10 mouse cellular contexts compared by ENCODE assay signal in the genomic region with DNA sequence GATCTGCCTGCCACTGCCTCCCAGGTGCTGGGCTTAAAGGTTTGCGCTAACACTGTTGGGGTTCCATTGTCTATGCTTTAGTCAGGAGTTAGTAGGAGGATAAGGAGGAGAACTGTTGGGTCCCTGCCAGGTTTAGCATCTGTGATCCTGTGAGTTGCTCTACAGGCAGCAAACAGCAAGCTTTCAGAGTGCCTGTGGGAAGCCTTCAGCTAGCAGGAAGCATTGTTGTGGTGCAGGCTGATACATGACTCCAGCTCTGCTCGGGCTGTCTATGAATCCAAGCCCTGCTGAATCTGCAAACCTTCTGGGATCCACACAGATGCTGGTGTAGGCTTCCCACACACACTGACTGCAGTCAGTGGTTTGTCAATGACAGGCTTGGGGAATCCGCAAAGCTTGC. TPM values are rescaled to one million over a fixed set of nuclear protein-coding genes. Genes with fewer than 3 reads are reported as not detected.
DNase-seq lines count a peak whose midpoint lies in the region; ATAC-seq and TF ChIP-seq lines count a peak whose summit lies in the region.
"Had no signal": no experiment of that assay in that cellular context is flagged by ENCODE, and none has a peak within 500 bp of the region (broad histone marks: within the 10 kb centered on the region; RNA-seq: fewer than 3 reads in every experiment).

No protein-coding gene starts in this region.

- peak overlapping the region; percentile 56 for H3K4me3 ChIP-seq in megakaryocyte, embryonic 14.5 days (replicated peaks)
- no peak overlapping the region for H3K4me3 ChIP-seq in thymus, adult 2 months (ENCODE audit: control insufficient read depth, insufficient read depth, low read length)

- TF ChIP-seq CTCF in thymus, adult 2 months (IDR thresholded peaks at IDR 0.05; ENCODE audit: borderline replicate concordance, control insufficient read depth, extremely low read depth, insufficient read depth, low read length, poor library complexity), result no peak

- H3K36me3 ChIP-seq in megakaryocyte, embryonic 14.5 days (replicated peaks; ENCODE audit: low read length), result no peaks in the 10 kb centered on the region
- H3K36me3 ChIP-seq in thymus, adult 2 months (ENCODE audit: control insufficient read depth, insufficient read depth, low read length), result no peaks in the 10 kb centered on the region

- WGBS in thymus, adult 2 months, result 76% methylated on average over 3 of the region's 3 CpGs

- H3K27ac ChIP-seq in thymus, adult 2 months (ENCODE audit: control insufficient read depth, insufficient read depth, low read length), result no peak overlapping the region

- ATAC-seq in megakaryocyte, adult 5-6 weeks (ENCODE audit: poor library complexity, severe bottlenecking), result no peak
- ATAC-seq: Patski had no signal

- TF ChIP-seq POLR2A in thymus, adult 2 months (IDR thresholded peaks at IDR 0.05; ENCODE audit: control insufficient read depth, extremely low read depth, insufficient read depth, low read length, poor library complexity), result no peak

- H3K27me3 ChIP-seq in megakaryocyte, embryonic 14.5 days (replicated peaks), result no peaks in the 10 kb centered on the region
- no peaks in the 10 kb centered on the region for H3K27me3 ChIP-seq in thymus, adult 2 months (ENCODE audit: control insufficient read depth, insufficient read depth, low read length)
- H3K27me3 ChIP-seq: Patski had no signal

- peak; percentile 45 for DNase-seq in cerebellum, postnatal 36 days
- DNase-seq in layer of hippocampus, adult 9-11 months, result peak; percentile 92
- peak; percentile 64 to 71 for DNase-seq in right cerebral cortex, postnatal 10 days (ENCODE audit: low spot score in 2 of 2)
- DNase-seq in thymus, postnatal 25 days, result no peak
- no peak for DNase-seq in thymus, adult 2 months
- DNase-seq in heart, adult 9 months (ENCODE audit: low spot score in 2 of 2), result no peak
- DNase-seq: heart, adult 11 months had no signal

- H3K4me1 ChIP-seq in megakaryocyte, embryonic 14.5 days, result peaks cover 47% of the 10 kb centered on the region
- peaks cover 9% of the 10 kb centered on the region for H3K4me1 ChIP-seq in thymus, adult 2 months (replicated peaks; ENCODE audit: control insufficient read depth, insufficient read depth, low read length)

- no peaks in the 10 kb centered on the region for H3K9me3 ChIP-seq in megakaryocyte, embryonic 14.5 days

RNA-seq across cellular contexts. Expression of a gene that starts 6.6 kb away (rescaled TPM):
- 0.57 TPM in 1 of 2 replicates, not detected in the other for polyA plus RNA-seq in megakaryocyte, embryonic 14.5 days (2012; ENCODE audit: insufficient read depth, low replicate concordance)
- total RNA-seq in megakaryocyte, adult 5-6 weeks (2015), result 7.7 and 8.8 TPM in 2 replicates
- 7.3 TPM in 2 replicates for total RNA-seq in megakaryocyte, adult 5-6 weeks (2017)
- 51.2 and 65.7 TPM in 2 replicates for polyA plus RNA-seq in thymus, adult 2 months (2012; rRNA removed)

RNA-seq across cellular contexts. Expression of a gene that starts 12.3 kb away (rescaled TPM):
- polyA plus RNA-seq in megakaryocyte, embryonic 14.5 days (2012; ENCODE audit: insufficient read depth, low replicate concordance), result 0.47 TPM in 1 of 2 replicates, not detected in the other
- total RNA-seq in megakaryocyte, adult 5-6 weeks (2015), result not detected in 2 replicates
- total RNA-seq in megakaryocyte, adult 5-6 weeks (2017), result 0.29 TPM in 1 of 2 replicates, not detected in the other
- 5.6 and 14.9 TPM in 2 replicates for polyA plus RNA-seq in thymus, adult 2 months (2012; rRNA removed)

RNA-seq across cellular contexts. Expression of a gene that starts 21.4 kb away (rescaled TPM):
- 19.6 and 28.6 TPM in 2 replicates for polyA plus RNA-seq in megakaryocyte, embryonic 14.5 days (2012; ENCODE audit: insufficient read depth, low replicate concordance)
- 24.7 and 27.2 TPM in 2 replicates for total RNA-seq in megakaryocyte, adult 5-6 weeks (2015)
- 26.9 and 27.1 TPM in 2 replicates for total RNA-seq in megakaryocyte, adult 5-6 weeks (2017)
- 77.6 and 93.9 TPM in 2 replicates for polyA plus RNA-seq in thymus, adult 2 months (2012; rRNA removed)

RNA-seq across cellular contexts. Expression of a gene that starts 40.7 kb away (rescaled TPM):
- 5.2 and 6.5 TPM in 2 replicates for polyA plus RNA-seq in megakaryocyte, embryonic 14.5 days (2012; ENCODE audit: insufficient read depth, low replicate concordance)
- total RNA-seq in megakaryocyte, adult 5-6 weeks (2015), result 7.1 and 8.4 TPM in 2 replicates
- total RNA-seq in megakaryocyte, adult 5-6 weeks (2017), result 8.0 and 9.0 TPM in 2 replicates
- polyA plus RNA-seq in thymus, adult 2 months (2012; rRNA removed), result 31.1 TPM in 2 replicates

RNA-seq across cellular contexts. Expression of a gene that starts 40.8 kb away (rescaled TPM):
- 7.4 TPM in 1 of 2 replicates, not detected in the other for polyA plus RNA-seq in megakaryocyte, embryonic 14.5 days (2012; ENCODE audit: insufficient read depth, low replicate concordance)
- total RNA-seq in megakaryocyte, adult 5-6 weeks (2015), result 0.45 and 1.9 TPM in 2 replicates
- 1.5 and 2.2 TPM in 2 replicates for total RNA-seq in megakaryocyte, adult 5-6 weeks (2017)
- 35.2 and 38.8 TPM in 2 replicates for polyA plus RNA-seq in thymus, adult 2 months (2012; rRNA removed)

Comparison
In these comparisons a context has a peak if more than half of its experiments do, and no peak if none do; other contexts are left out.
1. DNase-seq: peak in cerebellum, postnatal 36 days (2 of 2), layer of hippocampus, adult 9-11 months (single experiment) and right cerebral cortex, postnatal 10 days (2 of 2); none in thymus, postnatal 25 days (single experiment), thymus, adult 2 months (single experiment) and heart, adult 9 months (0 of 2).
2. RNA of a gene that starts 6.6 kb away (polyA plus RNA-seq): 51.2 to 65.7 TPM in thymus, adult 2 months; 0.57 TPM in megakaryocyte, embryonic 14.5 days; every median in the first group is over 10 times any median in the second.